Mouse (Mus musculus): Measurements from ENCODE around the gene Sdhc.
"Not testable (repeated sequence)": the region's sequence is repeated elsewhere in the genome, so short reads cannot be mapped to it uniquely, and the experiment has no call there.

The Sdhc gene

DNA sequence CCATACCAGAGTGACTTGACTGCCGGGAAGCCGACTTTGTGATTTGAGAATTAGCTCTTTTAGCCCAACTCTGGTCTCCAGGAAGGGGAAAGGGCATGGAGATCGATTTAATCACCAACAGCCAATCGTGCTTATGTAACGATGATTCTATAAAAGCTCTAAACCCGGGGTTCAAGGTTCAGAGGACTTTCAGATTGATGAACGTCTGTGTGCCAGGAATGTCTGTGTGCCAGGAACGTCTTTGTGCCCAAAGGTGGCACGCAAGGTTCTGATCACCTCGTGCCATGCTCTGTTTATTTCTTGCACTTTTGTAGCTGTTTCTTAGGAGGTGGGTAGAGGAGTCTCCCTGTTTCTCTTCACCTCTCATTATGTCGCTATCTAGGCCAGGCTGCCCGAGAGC is 18.5 kb upstream of the Sdhc start:
- DNase-seq (ENCODE audit: low read depth): no peak

DNA sequence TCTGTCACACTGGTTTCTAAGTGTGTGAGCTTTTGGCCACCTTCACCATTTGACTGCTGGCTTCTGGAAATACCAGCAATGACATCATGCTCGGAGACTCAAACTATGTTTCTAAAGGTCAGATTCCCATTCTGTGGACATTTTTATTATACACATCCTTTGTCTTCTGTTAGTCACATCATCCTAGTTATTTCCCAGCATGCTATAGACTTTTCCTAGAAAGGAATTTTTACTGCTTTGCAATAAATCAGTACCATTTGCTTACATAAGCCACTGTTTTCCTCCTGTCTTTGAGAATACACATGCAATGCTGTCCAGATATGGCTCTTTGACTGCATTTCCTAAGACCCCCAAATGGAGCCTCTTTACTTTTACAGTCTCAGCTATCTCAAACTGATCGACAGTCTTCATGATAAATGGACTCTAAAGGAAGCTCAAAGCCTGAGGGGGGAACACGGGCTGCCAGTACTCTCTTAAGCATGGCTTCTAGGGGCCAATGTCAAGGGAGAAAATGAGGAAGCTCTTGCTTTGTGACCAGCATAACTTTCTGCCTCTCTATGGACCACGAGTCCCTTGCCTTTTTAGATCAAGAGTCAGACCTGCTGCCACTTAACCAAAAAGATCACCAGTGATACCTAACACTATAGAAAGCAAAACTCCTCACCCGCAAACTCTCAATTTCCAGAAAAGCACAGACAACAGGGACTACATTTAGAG is 15.4 kb upstream of the Sdhc start:
- DNase-seq (ENCODE audit: low read depth): no peak

DNA sequence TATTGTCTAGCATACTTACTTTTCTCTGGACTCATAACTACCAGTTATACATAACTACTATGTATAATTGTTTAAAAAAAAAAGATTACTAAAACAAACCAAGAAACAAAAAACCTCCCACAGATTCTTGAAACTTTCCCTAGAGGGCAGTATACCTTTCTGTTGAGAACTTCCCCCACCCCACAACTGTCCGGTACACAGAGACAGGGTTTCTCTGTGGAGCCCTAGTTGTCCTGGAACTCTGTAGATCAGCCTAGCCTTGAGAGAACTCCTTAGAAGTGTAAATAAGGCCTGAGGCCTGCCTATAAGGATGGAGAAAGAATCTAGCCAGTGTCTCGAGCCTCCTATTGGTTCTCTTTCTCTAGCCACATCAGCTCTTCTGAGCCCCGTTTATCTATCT is 13.9 kb upstream of the Sdhc start:
- no peak for DNase-seq (ENCODE audit: low read depth)

DNA sequence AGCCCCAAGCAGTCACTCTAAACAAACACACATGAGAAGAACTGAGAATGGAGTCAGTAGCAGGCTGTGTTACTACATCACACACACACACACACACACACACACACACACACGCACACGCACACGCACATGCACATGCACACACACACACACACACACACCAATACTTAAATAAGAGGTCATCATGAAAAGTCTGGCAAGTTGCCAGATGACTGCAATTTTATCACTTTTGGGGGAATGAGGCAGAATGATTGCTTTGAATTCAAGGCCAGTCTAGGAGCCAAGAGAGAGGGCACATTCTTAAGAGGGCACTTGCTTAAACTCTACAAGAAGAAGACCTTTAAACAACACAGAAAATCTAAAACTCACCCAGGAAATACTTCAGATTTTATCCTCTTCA is 12.1 kb upstream of the Sdhc start:
- no peak for DNase-seq (ENCODE audit: low read depth)

DNA sequence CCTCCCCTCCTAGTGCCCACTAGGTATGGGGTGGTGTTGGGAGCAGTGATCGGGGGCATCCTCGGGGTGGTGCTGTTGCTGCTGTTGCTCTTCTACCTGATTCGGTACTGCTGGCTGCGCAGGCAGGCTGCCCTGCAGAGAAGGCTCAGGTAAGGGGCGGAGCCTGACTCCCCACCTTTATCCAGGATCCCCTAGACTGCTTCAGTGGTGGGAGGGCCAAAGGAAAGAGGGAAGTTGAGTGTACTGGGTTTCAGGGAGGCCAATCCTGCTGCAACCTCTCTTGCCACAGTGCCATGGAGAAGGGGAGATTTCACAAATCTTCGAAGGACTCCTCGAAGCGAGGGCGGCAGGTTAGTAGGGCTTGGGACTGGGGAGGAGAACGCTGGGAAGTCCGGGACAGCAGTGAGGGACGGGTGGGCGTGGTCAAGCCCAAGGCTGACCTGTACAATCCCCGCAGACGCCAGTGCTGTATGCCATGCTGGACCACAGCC is 9.1 kb upstream of the Sdhc start:
- DNase-seq (ENCODE audit: low read depth): no peak

DNA sequence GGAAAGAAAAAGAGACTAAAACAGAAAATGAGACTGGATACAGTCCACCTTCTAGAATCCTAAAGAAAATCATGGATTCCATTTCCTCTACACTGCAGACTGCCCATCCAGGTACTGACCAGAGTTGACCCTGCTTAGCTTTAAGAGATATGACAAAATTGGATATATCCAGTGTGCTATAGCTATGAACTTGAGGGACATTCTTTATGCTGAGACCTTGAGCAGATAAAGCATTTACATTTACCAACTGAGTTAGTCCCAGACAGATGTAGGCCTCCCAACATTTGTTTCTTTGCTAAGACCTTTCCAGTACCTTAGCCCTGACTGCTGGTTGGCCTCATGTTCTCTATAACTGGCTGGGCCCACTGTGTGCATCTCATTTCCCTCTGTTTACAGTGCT is 7.6 kb upstream of the Sdhc start:
- no peak for DNase-seq (ENCODE audit: low read depth)

DNA sequence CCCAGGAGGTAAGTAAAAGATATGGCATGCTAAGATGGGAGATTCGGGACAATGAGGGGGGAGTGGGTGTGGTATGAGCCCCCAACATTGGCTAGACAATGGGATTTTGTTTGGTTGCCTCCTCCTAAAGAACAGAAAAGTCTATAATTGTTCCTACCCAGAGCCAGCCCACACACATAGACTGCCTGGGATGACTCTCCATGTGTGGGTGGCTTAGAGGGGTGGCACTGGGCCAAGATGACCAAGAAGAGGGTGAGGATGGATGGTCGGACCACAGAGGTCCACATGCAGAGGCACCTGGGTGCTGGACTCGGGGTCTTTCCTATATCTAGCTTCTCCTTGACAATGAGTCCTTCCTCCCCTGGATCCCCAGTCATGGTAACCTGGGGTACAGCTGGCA is 6.2 kb upstream of the Sdhc start:
- DNase-seq (ENCODE audit: low read depth): no peak

DNA sequence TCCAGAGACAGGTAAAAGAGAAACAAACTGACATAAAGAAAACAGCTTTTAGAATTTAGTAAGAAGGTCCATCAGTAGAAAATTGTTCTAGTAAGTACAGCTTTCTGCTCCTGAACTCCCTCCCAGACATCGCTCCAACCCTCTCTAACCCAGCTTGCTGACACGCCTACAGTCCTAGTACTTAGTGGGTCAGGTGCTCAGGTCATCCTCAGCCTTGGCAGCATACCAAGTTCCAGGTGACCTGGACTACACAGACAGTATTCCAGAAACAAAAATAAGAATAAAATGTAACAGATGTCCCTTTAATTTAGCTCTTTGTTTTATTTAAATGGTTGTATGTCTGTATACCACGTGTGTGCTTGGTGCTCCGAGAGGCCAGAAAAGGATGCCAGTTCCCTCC is 1.6 kb upstream of the Sdhc start:
- no peak for DNase-seq (ENCODE audit: low read depth)

DNA sequence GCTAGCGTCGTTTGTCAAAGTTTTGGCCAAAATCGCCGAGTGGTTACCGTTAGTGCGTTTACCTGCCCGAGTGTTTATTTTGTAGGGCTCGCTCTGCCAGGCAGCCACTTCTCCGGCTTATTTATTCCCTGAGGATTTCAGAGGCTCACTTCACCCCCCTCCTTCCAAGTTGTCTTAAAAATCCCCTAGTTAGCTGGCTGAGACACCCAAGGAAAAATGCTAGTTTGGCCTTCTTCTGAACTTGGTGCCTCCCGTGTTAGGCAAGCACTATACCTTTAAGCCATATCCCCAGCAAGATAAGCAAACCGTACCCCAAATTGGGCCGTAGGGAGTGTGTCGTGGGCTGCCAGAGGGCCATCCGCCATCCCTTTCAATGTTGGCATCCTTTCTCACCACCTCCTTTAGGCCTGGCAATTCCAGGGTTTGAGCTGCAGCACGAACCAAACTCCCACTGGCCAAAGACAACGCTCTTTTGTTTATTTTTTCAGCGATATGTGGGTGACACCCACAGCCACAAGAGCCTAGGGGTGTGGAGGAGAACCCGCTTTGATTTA is 512 bp upstream of the Sdhc start:
- no peak for DNase-seq (ENCODE audit: low read depth)

DNA sequence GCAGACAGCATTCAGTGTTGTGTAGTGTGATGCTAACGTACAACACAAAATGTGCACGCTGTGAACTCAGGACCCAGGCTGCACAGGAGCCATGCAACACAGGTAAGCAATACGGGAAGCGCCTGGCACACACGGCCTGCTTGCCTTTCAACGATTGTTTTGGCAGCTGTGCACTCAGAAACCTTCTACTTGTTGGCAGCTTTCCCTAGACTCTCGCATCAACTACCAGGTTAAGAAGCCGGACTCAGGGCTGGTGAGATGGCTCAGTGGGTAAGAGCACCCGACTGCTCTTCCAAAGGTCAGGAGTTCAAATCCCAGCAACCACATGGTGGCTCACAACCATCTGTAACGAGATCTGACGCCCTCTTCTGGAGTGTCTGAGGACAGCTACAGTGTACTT is 7.4 kb downstream of the Sdhc start:
- not testable (repeated sequence) for DNase-seq (ENCODE audit: low read depth)

DNA sequence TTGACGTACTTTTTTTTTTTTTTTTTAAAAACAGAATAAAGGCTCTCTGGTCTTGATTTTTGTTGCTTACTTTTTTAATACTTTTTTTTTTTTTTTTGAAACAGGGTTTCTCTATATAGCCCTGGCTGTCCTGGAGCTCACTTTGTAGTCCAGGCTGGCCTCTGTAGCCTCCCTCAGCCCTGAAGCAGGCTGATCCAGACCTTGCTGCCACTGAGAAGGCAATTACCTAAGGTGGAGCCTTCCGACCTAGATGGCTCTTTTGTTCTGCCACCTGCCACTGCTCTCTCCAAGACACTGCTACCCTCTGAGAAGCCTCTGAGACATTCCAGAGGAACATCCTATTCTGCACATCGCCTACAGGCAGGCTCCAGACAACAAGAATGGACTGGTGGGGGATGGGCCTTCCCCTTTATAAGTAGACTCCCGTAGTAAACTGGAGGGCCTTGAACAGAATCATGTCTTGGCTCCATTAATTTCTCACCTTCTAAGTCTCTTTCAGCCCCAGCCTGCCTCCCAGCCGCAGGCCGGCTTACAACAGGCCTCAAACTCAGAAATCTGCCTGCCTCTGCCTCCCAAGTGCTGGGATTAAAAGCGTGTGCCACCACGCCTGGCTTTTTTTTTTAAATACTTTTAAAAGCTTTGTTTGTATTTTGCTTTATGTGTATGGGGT is 12.8 kb downstream of the Sdhc start:
- DNase-seq (ENCODE audit: low read depth): not testable (repeated sequence)

DNA sequence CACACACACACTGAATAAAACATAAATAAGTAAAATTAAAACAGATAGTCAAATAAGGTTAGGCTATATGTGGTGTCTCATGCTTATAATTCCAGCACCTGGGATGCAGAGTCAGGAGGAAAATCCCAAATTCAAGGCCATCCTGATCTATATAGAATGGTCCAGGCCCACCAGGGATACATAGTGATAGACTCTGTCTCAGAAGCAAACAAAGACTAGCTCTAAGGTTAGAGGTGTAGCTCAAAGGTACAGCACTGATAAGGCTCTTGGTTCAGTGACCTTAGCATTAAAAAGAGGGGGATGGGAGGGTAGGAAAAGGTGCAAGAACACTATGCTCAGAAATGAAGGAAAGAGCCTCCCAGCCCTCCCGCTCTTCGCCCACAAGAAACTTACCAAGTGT is 14.8 kb downstream of the Sdhc start:
- DNase-seq (ENCODE audit: low read depth): no peak

DNA sequence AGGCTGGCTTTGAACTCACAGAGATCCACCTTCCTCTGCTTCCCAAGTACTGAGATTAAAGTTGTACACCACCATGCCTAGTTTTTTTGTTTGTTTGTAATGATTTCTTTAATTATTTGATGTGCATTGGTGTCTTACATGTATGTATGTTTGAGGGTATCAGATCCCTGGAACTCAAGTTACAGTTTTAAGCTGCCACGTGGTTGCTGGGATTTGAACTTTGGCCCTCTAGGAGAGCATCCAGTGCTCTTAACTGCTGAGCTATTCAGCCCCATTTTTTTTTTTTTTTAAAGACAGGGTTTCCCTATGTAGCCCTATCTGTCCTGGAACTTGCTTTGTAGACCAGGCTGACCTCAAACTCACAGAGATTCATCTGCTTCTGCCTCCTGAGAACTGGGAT is 19.4 kb downstream of the Sdhc start:
- DNase-seq (ENCODE audit: low read depth): no peak

DNA sequence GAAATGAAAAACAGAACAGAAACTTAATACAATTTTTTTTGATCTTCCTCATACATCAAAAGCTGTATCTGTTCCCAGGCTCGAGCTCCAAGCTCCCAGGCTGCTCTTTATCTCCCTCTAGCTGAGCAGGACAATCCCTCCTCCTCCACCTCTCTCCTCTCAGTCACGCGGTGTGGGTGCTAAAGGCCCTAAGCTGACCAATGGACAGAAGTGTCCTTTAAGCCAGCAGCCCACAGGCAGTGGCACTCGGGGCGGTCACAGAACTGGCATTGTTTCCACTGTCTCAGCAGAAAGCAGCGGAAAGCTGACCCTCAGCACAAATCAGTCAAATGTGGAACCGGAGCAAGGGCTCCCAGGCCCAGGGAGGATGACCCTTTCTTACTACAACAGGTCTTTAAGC is 21.2 kb downstream of the Sdhc start:
- DNase-seq (ENCODE audit: low read depth): no peak

DNA sequence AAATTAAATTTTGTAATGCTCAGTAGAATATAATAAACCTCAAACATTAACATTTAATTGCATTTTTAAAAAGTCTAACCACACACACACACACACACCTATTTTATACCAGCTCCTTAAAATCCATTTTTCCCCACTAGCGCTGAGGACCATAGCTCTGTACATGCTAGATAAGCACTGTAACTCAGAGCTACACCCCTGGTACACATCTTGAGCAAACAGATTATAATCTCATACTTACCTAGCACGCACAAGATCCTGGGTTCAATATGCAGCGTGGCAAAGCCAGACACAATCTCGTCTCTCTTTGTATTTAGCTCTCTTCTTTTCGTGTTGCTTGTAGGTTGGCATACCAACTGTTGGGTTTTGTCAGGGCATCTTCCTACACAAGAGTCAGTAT is 26.0 kb downstream of the Sdhc start:
- no peak for DNase-seq (ENCODE audit: low read depth)

DNA sequence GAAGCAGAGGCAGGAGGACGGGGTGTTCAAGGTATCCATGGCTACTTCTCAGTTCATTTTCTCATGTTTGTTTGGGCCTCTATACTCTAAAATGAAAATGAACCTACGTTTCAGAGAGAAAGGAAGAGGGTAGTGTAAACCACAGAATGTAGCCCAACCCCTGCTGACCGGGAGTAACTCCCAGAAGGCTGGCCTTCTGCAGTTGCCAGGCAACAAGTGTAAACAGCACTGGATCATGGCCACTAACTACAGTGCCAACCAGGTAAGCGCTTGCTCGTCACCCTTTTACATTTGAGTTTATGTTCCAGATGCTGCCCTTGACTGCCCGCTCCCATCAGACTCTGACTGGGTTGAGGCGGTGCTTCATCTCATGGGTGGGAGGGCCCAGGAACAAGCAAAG is 27.5 kb downstream of the Sdhc start:
- DNase-seq (ENCODE audit: low read depth): no peak

DNA sequence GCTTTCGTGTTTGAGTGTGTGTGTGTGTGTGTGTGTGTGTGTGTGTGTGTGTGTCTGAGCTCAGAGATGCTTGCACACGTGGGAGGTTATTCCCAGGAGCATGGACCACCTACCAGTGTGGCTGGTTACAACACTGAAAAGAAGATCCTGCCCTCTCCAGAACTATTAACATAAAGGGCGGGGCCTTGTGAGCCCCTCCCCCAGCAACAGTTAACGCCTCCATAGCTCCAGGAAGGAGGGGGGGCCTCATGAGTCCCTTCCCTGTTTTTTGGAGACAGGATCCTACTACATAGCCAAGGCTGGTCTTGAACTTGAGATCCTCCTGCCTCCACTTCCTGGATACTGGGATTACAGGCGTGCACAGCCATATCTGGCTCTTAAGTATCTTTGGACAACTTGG is 28.6 kb downstream of the Sdhc start:
- DNase-seq (ENCODE audit: low read depth): no peak

DNA sequence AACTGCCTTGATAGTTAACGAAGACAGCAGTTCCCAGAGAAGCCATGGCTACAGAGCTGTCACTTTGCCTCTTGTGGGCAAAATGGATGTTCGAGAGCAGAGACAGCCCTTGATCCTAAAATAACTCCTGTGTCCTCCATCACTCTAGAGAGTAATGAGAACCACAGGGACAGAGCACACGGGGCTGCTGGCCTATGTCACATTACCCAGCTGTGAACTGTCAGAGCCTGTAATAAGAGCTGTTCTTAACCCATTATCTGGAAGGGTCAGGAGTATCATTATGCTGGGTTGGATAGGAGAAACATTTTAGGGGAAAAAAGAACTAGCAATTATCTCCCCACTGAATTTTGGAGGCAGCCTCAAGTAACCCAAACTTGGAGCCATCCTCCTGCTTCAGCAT is 29.5 kb downstream of the Sdhc start:
- DNase-seq (ENCODE audit: low read depth): no peak

DNA sequence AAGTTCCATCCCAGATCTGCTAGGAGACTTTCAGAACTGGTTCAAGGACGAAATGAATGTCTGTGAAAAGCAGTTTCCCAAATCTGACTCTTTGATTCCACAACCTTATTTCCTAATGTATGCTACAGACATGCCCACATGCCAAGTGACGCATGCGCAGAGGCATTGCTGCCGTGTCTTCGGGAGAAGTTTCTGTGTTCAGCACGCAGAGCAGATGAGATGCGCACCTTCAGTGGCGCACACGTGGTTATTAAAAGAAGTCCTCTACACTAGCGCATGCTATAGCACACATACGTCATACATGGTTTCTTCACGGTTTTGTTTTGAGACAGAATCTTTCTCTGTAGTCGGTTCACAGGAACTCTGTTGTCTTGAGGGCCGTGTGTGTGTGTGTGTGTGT is 31.0 kb downstream of the Sdhc start:
- no peak for DNase-seq (ENCODE audit: low read depth)

DNA sequence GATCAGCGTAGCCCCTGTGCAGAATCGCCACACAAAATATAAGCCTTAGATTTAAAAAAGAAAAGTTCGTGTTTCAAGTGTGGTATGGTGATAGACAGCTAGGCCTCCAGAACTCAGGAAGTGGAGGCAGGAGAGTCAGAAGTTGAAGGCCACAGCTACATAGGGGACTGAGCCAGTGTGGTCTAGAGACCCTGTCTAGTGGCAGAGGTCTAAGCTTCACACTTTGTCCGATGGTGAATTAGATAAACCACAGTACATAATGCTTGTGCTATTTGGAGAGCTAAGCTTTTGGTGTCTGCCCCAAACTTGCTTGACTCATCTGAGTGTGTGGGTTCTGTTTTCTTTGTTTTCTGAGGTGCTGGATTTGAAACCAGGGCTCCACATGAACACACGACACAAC is 31.4 kb downstream of the Sdhc start:
- DNase-seq (ENCODE audit: low read depth): no peak

DNA sequence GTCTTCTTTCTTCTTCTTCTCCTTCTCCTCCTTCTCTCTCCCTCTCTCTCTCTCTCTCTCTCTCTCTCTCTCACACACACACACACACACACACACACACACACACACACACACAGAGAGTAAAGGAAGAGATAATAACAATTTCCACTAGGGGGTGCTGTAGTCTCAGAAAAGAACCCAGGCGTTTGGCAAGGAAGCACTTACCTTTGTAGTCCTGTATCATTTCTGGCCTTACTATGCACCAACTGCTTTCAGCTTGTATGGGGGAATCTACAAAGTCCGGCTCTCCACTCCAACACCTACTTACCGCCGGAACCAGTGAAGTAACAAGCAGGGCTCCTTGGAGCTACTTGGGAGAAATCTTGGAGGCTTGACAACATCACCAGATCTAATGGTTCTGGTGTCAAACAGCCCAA is 32.1 kb downstream of the Sdhc start:
- peak; percentile 81 for DNase-seq (ENCODE audit: low read depth)

DNA sequence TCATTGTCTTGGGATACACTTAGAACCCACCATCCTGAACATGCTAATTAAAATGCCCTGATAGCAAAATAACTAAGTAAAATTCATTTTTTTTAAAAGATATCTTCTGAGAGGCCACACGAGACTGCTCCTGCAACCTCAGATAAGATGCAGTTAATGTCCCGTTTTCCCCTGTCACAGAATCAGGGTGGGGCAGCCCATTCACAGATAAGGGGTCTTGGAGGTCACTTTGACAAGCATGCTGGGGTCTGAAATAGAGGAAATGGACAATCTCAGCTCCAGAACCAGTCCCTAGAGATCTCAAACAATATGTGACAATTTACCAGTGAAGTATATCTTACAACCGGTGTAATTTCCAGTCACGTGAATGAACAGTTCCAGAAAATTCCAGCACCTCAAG is 34.1 kb downstream of the Sdhc start:
- no peak for DNase-seq (ENCODE audit: low read depth)

DNA sequence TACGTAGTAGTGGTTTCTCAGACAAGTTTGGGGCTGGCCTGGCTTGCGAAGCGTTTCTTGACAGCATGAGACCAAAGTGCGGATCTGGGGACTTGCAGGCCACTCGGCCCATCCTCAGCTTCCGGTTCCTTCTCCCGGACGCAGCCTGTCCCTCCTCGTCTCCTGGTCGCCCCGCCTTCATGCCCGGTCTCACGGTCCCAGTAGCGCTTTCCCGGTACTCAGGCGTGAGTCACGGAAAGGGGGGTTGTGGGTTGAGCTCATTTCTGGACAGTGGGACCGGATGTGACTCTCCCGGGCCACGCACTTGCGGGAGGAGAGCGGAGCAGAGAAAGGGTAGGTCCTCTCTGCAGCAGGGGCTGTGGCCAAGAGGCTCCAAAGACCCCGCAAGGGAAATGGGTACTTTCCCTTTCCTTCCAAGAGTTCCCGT is 36.5 kb downstream of the Sdhc start, which contains the start of gene Cfap126:
Cfap126 (plus strand) TSS at position 46 of the 427 bp plus-strand sequence.
- peak; percentile 54 for DNase-seq (ENCODE audit: low read depth)

DNA sequence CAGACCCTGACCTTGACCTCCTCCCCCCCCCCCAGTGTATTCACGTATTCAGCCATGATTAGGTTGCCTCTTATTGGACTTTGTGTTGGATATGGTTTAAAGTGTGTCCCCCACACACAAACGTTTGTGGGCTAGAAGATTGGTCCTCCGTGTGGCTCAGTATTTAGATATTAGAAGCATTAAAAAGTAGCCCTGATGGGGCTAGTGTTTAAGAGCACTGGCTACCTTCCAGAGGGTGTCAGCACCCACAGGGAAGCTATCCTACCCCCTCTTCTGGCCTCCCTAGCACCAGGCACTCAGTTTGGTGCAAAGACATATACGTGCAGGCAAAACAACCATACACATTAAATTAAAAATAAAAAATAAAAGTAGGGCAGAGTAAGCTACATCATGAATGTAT is 37.4 kb downstream of the Sdhc start:
- DNase-seq (ENCODE audit: low read depth): no peak
